Mouse (Mus musculus): ENCODE data around the gene Isoc2a.

GRCm38 (mm10) chr7:4906466-4906950 is 29.6 kb downstream of the Isoc2a start, which contains the start of gene Gm36210:
- TF ChIP-seq CTCF (IDR thresholded peaks at IDR 0.05) (no peak), EP300 (IDR thresholded peaks at IDR 0.05) (no peak)

Measured in lung, postnatal 0 days (tissue).